Mouse (Mus musculus) intestine, embryonic 16.5 days (tissue): ENCODE measurements around the gene Lgals9. TPM values are rescaled to one million over a fixed set of nuclear protein-coding genes. Genes with fewer than 3 reads are reported as not detected.

Experiments used
- ATAC-seq: fragments of 200-750 bp; cut with Nextera tagmentation; 2 replicates; pipeline ENCODE4 v1.8.0; 2017; ENCODE audit warnings: moderate TSS enrichment, moderate library complexity
- H3K27ac ChIP-seq: fragments of 300-500 bp; sonication (generic); 2 replicates; pipeline ENCODE4 v1.5.1; 2014; ENCODE audit warnings: mild to moderate bottlenecking, low read length
- H3K27me3 ChIP-seq: fragments of 300-500 bp; sonication (generic); replicated peaks from 2 replicates; pipeline ENCODE4 v1.6.1; 2014; ENCODE audit warnings: low read length, control low read depth, mixed read lengths; ENCODE audit not compliant: control insufficient read depth, insufficient read depth
- H3K36me3 ChIP-seq: fragments of 300-500 bp; sonication (generic); 2 replicates; pipeline ENCODE4 v1.6.1; 2014; ENCODE audit warnings: low read length, control low read depth; ENCODE audit not compliant: control insufficient read depth, insufficient read depth
- H3K4me1 ChIP-seq: fragments of 300-500 bp; sonication (generic); 2 replicates; pipeline ENCODE4 v1.6.1; 2014; ENCODE audit warnings: low read length, control low read depth, mixed read lengths; ENCODE audit not compliant: control insufficient read depth, insufficient read depth
- H3K4me2 ChIP-seq: fragments of 300-500 bp; sonication (generic); 2 replicates; pipeline ENCODE4 v1.6.1; 2014; ENCODE audit warnings: low read depth, low read length, control low read depth
- H3K4me3 ChIP-seq: fragments of 300-500 bp; sonication (generic); 2 replicates; pipeline ENCODE4 v1.5.1; 2014; ENCODE audit warnings: mild to moderate bottlenecking, low read length
- H3K9ac ChIP-seq: fragments of 300-500 bp; sonication (generic); 2 replicates; pipeline ENCODE4 v1.6.1; 2014; ENCODE audit warnings: low read depth, low read length
- H3K9me3 ChIP-seq: fragments of 300-500 bp; sonication (generic); 2 replicates; pipeline ENCODE4 v1.6.1; 2016; ENCODE audit warnings: low read length, control low read depth; ENCODE audit not compliant: control insufficient read depth
- WGBS: fragments of 180-500 bp; shearing (Covaris S2); extraction: QIAGEN DNeasy Blood & Tissue Kit; methylation state at CpG from one replicate; pipeline ENCODE4 v1.1.7; 2014; 5-methylcytosine and 5-hydroxymethylcytosine counted together
- polyA plus RNA-seq: library from polyadenylated mRNA; unstranded; fragments of >200 nt; fragmentation: Nextera tagmentation; extraction: Ambion mirVana; gene quantifications from 2 replicates; pipeline ENCODE4 v1.2.1, GENCODE M21; 2015

Gene Lgals9
- polyA plus RNA-seq, 1 experiment from 2014 or later = 96.1 TPM

DNA sequence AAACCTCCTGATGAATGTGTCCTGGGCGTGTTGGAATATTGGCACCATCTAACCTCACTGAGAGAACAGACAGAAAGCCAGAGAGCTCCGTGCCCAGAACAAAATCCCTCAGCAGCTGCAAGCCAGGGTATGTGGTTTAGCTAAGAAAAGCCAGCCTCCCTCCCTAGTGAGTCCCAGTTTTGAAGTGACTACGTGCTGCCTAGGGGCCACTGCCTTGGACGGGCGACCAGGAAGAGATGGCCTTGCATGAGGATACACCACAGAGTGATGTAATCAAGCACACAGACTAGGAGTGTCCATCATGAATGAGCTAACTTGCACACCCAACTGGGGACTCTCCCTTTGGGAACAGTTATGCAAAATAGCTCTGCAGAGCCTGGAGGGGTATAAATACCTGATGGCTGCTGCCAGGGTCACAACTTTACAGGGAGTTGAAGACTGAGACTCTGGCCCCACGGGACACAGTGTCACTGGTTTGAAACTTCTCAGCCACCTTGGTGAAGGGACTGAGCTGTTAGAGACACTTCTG lies 64.3 kb downstream of the Lgals9 start, which contains the start of gene Nos2:
TSS of gene Nos2 (plus strand) at position 377 of the 529 bp plus-strand sequence.
- H3K27ac ChIP-seq = no peak within 1 kb of the TSS
- peak; percentile 60 for ATAC-seq
- H3K27me3 ChIP-seq = peaks cover 18% of the 10 kb centered on the region
- no peak within 1 kb of the TSS for H3K4me3 ChIP-seq
- H3K9me3 ChIP-seq = no peaks in the 10 kb centered on the region
- H3K4me2 ChIP-seq = no peak within 1 kb of the TSS
- no peaks in the 10 kb centered on the region for H3K36me3 ChIP-seq
- peaks cover 5% of the 10 kb centered on the region; the same call in 1 of the 2 replicates for H3K4me1 ChIP-seq
- WGBS = 47% methylated on average over 6 of the region's 6 CpGs
- no peak within 1 kb of the TSS for H3K9ac ChIP-seq

DNA sequence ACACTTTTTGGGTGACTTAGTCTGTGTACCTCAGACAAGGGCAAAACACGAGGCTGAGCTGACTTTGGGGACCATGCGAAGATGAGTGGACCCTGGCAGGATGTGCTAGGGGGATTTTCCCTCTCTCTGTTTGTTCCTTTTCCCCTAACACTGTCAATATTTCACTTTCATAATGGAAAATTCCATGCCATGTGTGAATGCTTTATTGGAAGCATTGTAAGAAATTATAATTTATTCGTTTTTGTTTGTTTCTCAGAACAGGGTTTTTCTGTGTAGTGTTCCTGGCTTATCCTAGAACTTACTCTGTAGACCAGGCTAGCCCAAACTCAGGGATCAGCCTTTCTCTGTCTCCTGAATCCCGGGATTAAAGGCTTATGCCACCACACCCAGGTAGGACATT lies 65.0 kb downstream of the Lgals9 start:
- ATAC-seq = no peak
- Histone ChIP-seq H3K27ac (no peak overlapping the region), H3K4me3 (no peak overlapping the region), H3K4me1 (peaks cover 3% of the 10 kb centered on the region; the same call in 1 of the 2 replicates), H3K9me3 (no peaks in the 10 kb centered on the region), H3K9ac (no peak overlapping the region), H3K36me3 (no peaks in the 10 kb centered on the region), H3K27me3 (peaks cover 13% of the 10 kb centered on the region; the same call in 1 of the 2 replicates), H3K4me2 (no peak overlapping the region)
- 72% methylated on average over 4 of the region's 4 CpGs for WGBS

DNA sequence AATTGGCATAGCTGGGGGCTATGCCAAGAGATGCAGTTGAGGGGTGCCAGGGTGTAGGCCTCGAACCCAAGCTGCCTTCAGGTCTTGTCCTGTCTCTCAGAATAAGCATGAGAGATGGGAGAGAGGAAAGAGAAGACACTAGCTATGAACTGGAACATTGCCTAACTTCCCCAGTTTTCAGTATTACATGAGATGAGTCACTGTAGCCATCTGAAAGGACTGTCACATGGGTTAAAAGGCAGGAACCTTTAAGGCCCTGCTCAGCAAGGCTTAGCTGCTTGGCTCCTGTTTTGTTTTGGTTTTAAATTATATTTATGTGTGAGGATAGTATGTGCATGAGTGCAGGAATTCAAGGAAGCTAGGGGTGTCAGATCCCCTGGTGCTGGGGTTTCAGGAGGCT lies 68.3 kb downstream of the Lgals9 start:
- ATAC-seq = no peak
- 0 out of 2 replicates have a peak, but pooled peaks cover 2% of the 10 kb centered on the region for H3K27me3 ChIP-seq
- H3K27ac ChIP-seq = no peak overlapping the region
- no peak overlapping the region for H3K4me3 ChIP-seq
- H3K9me3 ChIP-seq = no peaks in the 10 kb centered on the region
- no peaks in the 10 kb centered on the region for H3K4me1 ChIP-seq
- H3K9ac ChIP-seq = no peak overlapping the region
- H3K36me3 ChIP-seq = no peaks in the 10 kb centered on the region
- no peak overlapping the region for H3K4me2 ChIP-seq
- WGBS = 77% methylated on average over 1 of the region's 1 CpGs

DNA sequence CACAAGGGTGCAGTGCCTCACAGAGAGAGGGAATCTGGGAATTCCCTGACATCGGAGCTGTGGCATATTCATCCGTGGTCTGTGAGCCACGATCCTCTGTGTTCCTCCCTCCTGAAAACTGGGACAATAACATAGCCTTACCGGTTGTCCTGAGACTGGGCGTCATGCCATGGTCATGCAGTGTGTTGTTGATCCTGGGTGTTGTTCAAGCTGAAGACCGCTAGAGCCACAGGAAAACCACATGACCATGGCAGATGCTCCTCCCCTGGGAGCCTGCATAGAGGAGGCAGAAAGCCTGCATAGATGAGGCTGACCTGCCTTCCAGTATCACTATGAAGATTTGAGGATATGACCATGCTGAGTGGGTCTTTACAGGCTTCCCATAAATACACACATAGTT lies 69.3 kb downstream of the Lgals9 start:
- Histone ChIP-seq H3K4me2 (no peak overlapping the region), H3K36me3 (no peaks in the 10 kb centered on the region), H3K27me3 (0 out of 2 replicates have a peak, but pooled peaks cover 2% of the 10 kb centered on the region), H3K9ac (no peak overlapping the region), H3K4me3 (no peak overlapping the region), H3K27ac (no peak overlapping the region), H3K9me3 (no peaks in the 10 kb centered on the region), H3K4me1 (no peaks in the 10 kb centered on the region)
- WGBS = 78% methylated on average over 6 of the region's 6 CpGs
- ATAC-seq = no peak

Other genes with a start within 250 kb of the Lgals9 start
- gene Ccnq, start 233.2 kb downstream of the Lgals9 start, polyA plus RNA-seq = 35.9 and 38.5 TPM in 2 replicates
- 20.7 and 21.9 TPM in 2 replicates for gene Lyrm9, start 158.4 kb downstream of the Lgals9 start, polyA plus RNA-seq
- gene Nos2, start 64.2 kb downstream of the Lgals9 start, polyA plus RNA-seq = 1.1 and 1.4 TPM in 2 replicates
- gene Ksr1, start 161.5 kb upstream of the Lgals9 start, polyA plus RNA-seq = 4.1 and 4.6 TPM in 2 replicates